Mouse (Mus musculus) lung, postnatal 25 days (tissue): ENCODE measurements at regions not wholly inside any gene's neighbourhood (a gene's known extent, or its start where the extent isn't known, plus 50 kb on each side); places are given as distances from the start of the nearest gene placed in this dataset.

ENCODE experiments used
- DNase-seq: peaks from one replicate; pipeline ENCODE4 v3.0.0; 2022; ENCODE audit warnings: low spot score

DNA sequence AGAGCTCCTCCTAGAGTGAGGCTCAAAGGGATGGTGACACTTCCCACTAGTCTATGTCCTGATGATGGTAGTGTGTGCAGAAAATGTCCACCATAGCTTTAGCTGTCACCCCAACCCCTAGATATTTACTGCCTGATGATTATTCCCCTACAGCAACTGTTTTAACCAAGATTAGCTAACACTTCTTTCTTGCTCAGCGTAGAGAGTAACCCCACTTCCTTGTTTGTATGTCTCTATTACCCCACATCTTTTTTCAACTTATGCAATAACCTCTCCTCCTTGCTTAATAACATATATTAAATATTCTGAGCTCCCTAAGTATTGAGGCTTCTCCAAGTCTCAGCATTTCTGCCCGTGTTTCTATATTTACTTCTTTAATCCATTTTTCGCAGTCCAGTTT is 404.2 kb upstream of the Cntn3 start:
- no peak for DNase-seq

DNA sequence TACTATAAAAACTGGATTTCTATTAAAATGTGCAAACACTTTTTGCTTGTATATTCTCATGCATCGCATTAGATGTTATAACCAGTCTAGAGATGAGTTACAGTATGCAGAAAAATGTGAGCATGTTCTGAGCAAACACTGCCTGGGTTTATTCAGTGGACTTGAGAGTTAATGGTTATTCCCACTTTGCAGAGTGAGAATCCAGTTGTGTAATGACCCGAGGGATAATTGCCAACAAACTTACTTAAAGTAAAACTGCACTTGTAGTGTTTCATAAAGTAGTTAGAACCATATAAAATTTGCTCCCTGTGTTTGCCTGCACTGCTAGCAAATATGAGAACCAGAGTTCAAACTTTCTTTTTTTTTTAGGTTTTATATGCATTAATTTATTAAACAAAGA is 450.4 kb upstream of the Cntn3 start:
- DNase-seq: peak; percentile 41

DNA sequence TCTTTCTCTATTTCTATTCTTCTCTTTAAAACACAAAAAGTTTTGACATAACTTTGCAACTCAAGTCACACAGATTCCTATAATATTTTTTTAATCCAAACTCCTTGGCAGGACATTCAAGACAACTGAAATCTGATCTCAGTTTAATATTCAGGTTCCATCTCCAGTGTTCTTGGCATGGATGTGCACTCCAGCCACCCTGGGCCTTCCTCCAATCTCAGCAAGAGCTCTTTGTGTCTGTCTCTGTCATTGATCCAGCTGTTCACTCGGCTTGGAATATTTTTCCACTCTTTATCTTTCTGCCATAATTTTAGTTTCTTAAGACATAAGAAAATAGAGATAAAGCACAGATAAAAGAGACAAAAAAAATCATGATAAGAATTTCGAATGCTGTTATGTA is 451.1 kb upstream of the Cntn3 start:
- peak; percentile 0 for DNase-seq

DNA sequence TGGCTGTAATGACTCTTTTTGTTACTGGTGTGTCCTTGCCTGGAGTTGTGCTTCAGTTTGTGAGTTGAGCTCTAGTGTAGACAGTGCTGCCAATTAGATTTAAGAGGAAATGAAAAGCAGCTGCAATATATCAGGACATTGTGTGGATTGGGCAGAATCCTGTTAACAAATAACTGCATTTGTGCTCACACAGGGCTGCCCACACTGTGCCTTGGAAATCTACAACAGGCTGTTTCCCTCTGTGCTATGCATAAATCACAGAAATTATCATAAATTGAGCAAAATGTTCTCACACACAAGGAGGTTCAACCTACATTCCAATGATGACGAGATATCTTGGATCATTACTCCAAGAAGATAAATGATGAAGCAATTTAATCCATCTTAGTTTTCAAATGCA is 455.2 kb upstream of the Cntn3 start:
- DNase-seq: no peak

DNA sequence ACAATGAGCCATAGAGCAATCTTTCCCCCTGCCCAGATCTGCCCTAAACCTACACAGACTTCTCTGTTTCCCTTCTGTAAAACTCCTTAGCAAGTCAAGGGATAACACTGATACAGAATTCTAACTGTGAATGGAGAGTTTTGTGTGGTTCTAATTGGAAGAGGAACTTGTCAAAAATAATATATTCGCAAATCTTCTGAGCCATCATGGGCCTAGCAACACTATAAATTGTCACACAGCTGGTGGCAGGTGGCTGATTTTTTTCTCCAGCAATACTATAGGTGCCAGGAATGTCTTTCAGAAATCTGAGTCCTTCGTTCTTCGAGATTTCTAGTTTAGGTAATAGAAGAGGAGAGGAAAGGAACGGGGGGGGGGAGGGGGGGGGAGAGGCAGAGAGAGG is 460.5 kb upstream of the Cntn3 start:
- no peak for DNase-seq

DNA sequence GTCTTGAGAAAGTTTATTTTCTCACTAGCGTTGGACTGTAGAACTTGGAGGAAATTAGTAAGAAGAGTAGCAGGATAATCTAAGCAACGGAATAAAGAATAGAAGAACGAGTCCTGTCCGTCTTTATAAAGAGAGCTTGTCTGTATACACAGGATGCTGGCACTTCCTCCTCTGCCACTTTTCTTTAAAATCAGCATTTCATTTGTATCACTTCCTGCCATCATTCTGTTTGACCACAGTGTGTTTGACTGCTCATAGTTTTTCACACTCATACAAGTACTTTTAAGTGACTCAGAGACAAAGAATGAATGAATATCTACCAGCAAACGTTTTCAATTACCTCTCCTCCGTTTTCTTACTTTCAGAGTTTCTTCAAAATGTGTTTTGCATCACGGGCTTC is 461.0 kb upstream of the Cntn3 start:
- DNase-seq: no peak

DNA sequence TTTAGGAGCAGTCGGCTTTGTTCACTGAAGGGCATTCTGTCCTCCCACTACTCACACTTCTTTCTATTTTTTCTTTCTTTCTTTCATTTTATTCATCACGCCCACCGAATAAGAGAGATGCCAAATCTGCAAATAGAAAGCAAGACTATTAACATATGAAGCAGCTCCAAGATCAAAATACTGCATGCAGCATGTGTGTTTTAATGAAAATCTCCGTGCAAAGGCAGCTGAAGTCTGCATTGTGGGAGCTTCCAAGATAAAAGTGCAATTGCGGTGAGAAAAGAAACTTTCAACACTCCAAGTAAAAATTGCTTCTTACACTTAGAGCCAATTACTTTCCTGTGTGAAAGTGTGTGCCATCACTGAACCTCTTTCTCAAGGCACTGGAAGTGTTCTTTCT is 449.8 kb upstream of the Chl1 start:
- no peak for DNase-seq

DNA sequence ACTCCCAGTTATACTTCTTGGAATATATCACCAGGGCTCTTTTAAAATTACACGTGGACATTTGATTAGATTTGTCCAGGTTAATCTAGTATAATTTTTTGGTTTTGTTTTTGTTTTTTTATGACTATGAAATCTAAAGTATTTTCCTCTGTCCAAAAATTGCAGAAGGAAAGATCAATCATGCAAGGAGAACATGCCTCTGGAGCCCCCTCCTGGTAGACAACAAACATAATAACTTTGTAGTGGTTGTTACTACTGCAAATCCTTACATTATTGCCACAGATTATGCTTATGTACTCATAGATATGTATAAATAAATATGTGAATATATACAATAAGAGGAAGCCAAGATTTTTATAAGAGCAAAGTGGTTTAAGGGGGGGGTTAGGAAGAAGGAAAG is 404.2 kb upstream of the Chl1 start:
- no peak for DNase-seq

DNA sequence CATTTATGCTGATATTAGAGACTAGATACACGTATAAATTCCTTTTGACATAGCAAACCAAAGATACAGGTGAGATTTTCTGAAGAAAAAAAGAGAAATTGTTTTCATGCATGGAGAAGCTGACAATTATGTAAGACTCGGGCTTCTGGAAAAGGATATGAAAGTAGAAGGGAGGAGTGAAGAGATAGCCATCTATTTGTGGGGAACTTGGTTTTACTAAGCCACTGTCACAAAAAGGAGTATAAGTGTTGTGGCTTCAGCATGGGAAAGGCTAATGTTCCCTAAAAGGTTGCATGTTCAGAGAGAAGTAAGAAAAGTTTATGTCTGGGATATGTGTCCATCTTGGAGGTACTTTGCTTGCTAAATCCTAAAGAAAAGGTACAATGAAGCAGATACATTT is 390.8 kb upstream of the Chl1 start:
- no peak for DNase-seq

DNA sequence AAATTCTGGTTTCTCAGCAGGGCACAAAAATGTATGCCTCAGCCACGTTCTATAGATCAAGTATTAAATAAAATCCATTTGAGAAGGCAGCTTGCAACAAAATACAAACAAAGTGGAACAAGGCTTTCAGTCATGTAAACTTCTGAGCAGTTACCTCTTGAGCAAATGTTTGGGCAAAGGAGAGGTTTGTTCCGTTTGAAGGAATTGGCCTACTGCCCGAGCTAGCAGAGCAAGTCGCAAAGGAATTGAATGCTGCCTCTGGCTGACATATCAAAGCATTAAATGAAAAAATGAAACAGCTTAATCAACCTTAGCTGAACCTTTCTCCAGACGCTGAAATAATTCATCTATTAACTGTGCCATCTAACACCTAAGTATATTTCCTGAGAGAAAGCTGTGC is 369.5 kb upstream of the Chl1 start:
- DNase-seq: no peak

DNA sequence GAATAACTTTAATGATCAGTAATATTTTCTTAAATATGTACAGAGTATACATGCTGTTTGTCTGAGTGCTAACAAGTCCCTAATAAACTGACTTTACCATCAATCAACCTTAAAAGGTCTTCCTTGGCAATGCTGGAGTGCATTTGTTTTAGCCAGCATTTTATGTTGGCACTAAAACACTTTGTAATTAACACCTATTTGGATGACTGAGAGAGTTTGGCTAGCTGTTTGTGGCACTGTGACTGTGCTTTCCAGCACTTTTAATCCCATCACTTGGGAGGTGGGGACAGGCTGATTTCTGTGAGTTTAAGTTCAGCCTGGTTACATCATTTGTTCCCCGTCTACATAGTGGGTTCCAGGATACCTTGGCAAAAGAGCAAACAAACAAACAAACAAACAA is 332.5 kb upstream of the Chl1 start:
- no peak for DNase-seq

DNA sequence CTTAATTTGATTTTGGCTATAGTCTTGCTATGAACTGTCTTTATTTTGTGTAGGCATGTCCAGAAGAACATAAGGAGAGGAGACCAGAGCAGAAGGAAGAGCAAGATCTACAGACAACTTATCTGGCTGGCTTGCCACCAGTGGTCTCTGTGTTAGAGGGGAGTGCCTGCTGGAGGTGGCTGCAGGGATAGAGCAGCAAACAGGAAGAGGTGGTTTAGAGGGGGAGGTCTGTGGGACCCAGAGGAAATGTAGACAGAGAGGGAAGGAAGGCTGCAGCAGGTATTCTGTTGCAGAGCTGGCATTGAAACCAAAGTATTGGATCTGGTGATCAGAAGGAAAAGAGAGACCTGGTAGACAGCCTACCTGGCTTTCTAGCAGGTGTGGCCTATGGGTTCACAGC is 327.0 kb upstream of the Chl1 start:
- no peak for DNase-seq

DNA sequence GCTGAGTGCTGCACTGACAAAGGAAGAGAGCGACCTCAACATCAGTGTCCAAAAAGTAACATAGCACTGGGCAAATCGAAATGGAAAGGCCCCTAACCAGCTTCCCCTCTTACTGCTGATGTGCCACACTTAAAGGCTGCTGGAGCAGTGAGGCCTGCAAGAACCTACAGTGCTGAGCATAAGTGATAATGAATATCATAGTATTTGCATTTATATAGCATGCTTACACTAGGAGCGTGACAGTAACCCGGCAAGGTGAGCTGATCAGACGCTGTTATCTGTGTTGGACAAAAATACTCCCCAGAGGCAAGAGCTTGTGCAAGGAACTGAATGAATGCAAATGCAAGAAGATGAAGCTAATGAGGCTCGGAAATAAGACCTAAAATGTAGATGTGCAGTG is 313.5 kb upstream of the Chl1 start:
- DNase-seq: no peak

DNA sequence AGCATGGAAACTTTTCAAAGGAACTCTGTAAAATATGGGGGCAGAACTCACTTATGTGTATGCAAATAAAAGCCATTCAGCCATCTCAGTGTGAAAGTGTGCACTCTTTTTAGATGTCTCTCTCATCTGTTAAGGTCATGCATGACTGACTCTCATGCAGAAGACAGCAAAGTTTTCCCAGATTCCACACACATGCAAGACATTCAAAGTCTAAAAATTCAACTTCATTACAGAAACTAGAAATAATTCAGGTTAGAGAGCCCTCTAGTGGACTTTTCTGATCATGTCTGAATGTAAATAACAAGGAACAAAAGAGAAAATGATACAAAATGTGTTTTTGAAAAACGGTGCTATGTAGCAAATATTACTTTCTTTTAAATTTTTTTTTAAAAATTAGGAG is 308.8 kb upstream of the Chl1 start:
- no peak for DNase-seq

DNA sequence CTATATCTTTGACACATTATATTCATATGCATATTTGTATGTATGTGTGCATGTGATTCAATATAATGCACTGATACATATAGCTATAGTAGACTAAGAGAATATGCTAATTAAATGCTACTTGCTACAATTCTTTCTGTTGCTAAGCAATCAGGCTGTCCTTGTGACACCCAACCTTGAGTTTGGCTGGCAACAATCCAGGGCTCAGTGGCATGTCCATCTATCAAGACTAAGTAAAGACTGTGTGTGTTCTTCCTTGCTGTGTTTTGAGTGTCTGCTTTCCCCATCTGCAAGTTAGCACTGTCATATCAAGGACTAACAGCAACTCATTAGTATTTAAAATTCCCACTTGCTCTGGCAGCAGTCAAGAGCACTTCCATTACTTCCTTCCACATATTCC is 301.2 kb upstream of the Chl1 start:
- no peak for DNase-seq

DNA sequence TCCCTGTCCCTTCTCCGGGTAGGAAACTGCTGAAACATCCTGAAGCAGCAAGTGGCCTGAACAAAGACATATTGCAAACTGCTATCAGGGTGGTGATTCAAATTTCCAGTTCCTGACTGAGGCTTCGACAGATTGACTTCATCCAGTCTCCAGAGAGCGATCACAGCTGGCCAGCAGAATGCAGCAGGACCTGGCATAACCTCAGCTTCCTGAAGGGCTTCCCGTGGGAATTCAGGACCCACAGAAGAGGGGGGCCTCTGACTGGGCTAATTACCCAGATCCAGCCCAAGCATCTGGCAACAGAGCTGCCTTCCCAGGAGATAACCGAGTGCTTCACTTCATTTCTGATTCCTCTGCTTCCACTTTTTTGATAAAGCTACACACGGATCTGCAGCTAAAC is 297.2 kb upstream of the Chl1 start:
- DNase-seq: peak; percentile 1

DNA sequence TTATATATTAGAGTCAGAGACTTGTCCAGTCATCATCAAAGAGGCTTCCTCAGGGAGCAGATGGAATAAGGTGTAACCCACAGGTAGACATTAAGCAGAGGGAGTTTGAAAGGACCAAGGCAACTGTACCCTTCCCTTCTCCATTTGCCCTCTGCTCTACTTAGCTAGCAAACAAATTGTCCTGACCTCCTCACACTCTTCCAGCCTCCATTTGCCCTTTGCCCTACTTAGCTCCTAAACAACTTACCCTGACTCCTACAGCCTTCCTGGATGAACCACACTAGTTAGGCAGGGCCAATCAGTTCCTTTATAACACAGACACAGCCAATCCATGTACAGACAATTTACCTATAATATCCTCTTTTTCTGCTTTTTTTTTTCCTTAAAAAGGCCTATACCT is 273.5 kb upstream of the Chl1 start:
- DNase-seq: no peak

DNA sequence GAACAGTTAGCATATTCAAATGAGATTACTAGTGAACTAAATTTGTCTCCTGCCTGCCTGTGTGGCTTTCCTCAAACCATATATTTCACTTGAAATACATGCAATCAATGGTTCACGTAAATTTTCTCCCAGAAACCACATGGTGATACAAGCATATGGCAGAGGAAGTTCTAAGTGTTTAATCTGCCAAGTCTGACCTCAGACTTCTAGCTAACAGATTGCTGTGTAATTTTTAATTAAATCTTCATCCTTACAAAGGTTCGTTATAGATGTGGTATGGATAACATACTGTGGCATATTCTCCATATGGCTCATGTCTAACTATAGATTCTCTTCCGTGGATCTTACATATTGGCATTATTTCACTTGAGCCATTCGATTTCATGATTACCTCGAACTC is 241.4 kb upstream of the Chl1 start:
- DNase-seq: no peak

DNA sequence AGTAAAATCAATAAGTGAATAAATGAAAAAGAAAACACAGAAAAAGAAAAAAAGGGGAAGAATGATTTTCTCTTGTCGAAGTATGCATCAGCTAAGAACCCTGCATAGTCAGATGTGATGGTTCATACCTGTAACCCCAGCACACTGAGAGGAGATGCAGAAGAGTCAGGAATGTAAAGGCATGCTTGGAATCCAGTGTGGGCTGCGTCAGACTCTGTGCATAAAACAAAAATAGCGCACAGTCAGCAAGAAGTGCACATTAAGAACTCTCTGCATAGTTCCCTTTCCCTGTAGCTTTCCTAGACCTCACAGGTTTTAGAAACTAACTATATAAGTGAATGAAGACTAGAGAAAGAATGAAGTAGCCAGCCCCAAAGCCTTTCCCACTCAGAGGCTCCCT is 238.2 kb upstream of the Chl1 start:
- DNase-seq: no peak

DNA sequence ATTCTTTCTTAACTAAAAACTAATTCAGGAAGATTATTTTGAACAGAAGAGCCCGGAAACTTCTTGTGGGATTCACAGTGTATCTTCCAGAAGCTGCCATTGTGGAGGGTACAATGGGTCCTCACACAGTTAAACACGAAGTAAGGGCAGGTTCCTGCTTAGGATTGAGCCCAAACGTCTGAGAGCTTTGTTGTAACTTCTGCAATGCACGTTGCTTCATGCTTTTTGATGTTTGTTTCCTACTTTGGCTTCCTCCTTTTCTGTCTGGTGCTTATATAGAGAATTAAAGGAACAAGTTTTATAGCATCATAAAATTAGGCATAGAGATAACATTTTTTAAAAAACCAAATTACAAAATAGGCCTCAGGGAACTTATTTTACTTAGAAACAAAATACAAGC is 235.3 kb upstream of the Chl1 start:
- DNase-seq: no peak

DNA sequence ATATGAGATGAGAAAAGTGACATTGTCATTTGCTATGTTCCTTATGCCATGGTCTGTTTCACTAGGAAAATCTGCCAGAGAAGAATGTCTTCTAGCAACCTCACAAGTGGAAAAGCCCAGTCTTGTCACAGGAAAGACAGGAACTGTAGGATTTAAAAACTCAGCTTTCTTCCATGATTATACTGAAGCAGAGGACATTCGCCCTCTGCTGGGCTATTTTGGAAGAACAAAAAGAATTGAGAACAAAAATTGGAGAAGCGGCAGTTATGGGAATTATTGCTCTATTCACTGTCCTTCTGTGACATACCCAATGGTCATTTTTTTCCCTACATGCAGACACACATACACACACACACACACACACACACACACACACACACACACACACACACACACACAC is 234.9 kb upstream of the Chl1 start:
- DNase-seq: no peak

DNA sequence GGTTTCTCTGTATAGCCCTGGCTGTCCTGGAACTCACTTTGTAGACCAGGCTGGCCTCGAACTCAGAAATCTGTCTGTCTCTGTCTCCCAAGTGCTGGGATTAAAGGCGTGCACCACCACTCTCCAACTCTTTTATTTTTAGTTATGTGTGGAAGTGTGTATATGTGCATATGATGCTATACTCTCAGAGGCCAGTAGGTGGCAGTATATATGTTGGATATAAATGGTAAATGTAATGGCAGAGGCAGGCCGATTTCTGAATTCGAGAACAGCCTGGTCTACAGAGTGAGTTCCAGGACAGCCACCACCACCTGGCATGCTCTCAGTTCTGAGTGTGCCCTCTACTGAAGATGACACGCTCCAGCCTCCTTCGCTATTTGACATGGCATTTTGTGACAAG is 214.4 kb upstream of the Chl1 start:
- no peak for DNase-seq

DNA sequence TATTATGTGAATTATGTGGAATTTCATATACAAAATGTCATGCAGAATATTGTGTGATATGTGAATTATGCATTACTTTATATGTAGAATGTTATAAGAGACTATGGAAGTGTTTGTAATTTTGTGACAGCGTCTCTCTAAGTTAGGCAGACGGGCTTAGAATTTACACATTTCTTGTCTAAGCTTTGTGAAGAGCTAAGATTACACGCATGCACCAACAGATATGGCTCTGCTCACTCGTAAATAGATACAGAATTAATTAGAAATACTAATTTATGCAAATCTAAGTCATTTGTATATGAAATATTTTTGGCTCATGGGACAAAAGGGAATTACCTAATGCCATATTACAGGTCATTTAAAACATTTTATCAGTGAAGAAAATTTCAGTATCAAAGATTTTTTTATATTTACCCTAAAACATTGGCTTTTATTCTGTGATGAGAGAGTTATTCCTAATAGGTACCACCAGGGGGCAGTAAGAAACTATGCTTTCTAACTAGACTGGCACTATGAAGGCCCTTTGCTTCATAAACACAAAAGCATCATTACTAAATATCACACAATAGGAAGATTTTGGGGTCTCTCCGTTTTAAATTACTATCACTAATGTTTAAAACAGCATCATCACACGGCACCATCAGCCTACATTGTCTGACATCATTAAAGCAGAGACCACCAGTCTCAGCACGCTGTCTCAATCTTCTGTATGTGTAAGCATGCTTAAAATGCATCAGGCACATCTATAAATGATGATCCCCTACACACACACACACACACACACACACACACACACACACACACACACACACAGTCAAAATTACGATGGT is 203.8 kb upstream of the Chl1 start:
- no peak for DNase-seq

DNA sequence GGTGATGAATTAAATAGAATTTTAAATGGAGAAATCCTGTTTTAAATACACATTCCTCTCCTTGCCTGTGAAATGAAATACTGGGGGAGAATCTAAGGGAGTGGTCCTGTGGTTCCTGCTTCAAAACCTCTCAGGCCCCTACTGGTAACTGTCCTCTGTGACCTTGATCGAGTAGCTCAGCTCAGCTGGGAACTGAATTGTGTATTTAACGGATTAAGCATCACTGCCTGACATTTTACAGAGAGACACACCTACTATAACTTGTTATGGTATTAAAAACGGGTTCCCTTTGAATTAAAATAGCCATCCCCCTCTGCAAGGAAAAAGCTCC is 203.2 kb upstream of the Chl1 start:
- DNase-seq: no peak

DNA sequence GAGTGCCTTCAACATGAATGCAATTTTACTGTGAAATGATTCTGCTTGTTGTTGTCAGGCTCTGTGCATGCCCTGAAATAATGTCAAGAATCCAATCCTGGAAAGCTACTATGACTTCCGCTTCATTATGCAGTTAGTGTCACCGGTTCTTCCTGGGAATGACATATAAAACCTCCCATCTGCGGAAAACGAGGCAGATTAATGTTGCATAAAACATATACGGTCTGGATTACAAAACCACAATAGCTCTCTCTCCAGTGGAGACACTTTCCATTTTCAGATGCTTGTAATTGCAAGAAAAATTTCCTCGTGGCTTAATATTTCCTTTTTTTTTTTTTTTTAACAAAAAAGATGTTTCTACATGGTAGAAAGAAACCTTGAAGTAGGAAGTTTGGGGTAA is 198.2 kb upstream of the Chl1 start:
- no peak for DNase-seq
